In the genomic region with DNA sequence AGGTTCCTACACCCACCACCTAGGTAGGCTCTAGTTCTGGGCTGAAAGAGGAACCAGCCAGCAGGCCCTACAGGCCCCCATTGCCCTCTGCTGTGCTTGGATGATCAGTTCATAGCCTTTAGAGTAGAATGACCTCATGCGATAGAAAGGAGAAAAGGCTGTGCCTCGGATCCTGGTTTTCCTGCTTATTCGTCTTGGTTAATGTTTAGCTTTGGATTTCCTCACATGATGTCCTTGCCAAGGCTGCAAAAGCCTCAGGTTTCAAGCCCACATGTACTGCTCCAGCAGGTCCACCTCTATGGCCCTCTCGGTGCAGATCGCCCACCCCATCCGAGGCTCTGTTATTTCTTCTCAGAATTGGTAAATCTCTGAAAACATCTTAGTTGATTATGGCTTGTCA, we compare ENCODE assay signal across 15 mouse cellular contexts. TPM values are rescaled to one million over a fixed set of nuclear protein-coding genes. Genes with fewer than 3 reads are reported as not detected.
DNase-seq lines count a peak whose midpoint lies in the region; ATAC-seq lines count a peak whose summit lies in the region.
"Had no signal": no experiment of that assay in that cellular context is flagged by ENCODE, and none has a peak within 500 bp of the region (broad histone marks: within the 10 kb centered on the region; RNA-seq: fewer than 3 reads in every experiment).

No protein-coding gene starts in this region.

- no peaks in the 10 kb centered on the region for H3K9me3 ChIP-seq in embryonic facial prominence, embryonic 10.5 days
- H3K9me3 ChIP-seq: forebrain, embryonic 13.5 days; limb, embryonic 10.5 days; midbrain, embryonic 13.5 days had no signal

- H3K4me3 ChIP-seq in embryonic facial prominence, embryonic 10.5 days, result no peak overlapping the region
- H3K4me3 ChIP-seq: forebrain, embryonic 13.5 days; layer of hippocampus, adult 2 months; limb, embryonic 10.5 days; midbrain, embryonic 13.5 days had no signal

- H3K27me3 ChIP-seq in embryonic facial prominence, embryonic 10.5 days (replicated peaks; ENCODE audit: low read depth, poor library complexity, severe bottlenecking), result peaks cover 5% of the 10 kb centered on the region; the same call in 1 of the 2 replicates
- H3K27me3 ChIP-seq: forebrain, embryonic 13.5 days had no signal

- H3K4me1 ChIP-seq in embryonic facial prominence, embryonic 10.5 days, result peaks cover 37% of the 10 kb centered on the region

- no peaks in the 10 kb centered on the region for H3K36me3 ChIP-seq in embryonic facial prominence, embryonic 10.5 days (replicated peaks)
- H3K36me3 ChIP-seq: limb, embryonic 10.5 days; midbrain, embryonic 13.5 days had no signal

- peak overlapping the region; percentile 52 for H3K27ac ChIP-seq in embryonic facial prominence, embryonic 10.5 days (replicated peaks)
- H3K27ac ChIP-seq: forebrain, embryonic 13.5 days; layer of hippocampus, adult 2 months; limb, embryonic 10.5 days; midbrain, embryonic 13.5 days had no signal

- DNase-seq in embryonic facial prominence, embryonic 10.5 days (ENCODE audit: low spot score), result no peak
- peak; percentile 91 for DNase-seq in kidney, adult 11 months
- peak; percentile 48 to 61 for DNase-seq in kidney, postnatal 4 days
- DNase-seq in lung, postnatal 14 days, result peak; percentile 22
- DNase-seq in right cerebral cortex, postnatal 10 days (ENCODE audit: low spot score in 2 of 2), result no peak
- no peak for DNase-seq in layer of hippocampus, adult 18-20 months (ENCODE audit: low spot score in 2 of 2)
- DNase-seq: cerebellum, adult 2 months; heart, postnatal 4 days; thymus, adult 18-20 months had no signal

- ATAC-seq in activated CD4-positive, CD25-positive, alpha-beta regulatory T cell, adult 4 months, result no peak
- ATAC-seq: forebrain, embryonic 13.5 days had no signal

- 81% methylated on average over 6 of the region's 6 CpGs for WGBS in embryonic facial prominence, embryonic 10.5 days

RNA-seq across cellular contexts. Expression of a gene that starts 33.2 kb away (rescaled TPM):
- polyA plus RNA-seq in embryonic facial prominence, embryonic 10.5 days (2016; fragmentation: Nextera tagmentation; extraction: Ambion mirVana), result 2.2 and 3.5 TPM in 2 replicates
- polyA plus RNA-seq in activated CD4-positive, CD25-positive, alpha-beta regulatory T cell, adult 4 months (2017; shearing (Covaris generic)), result 1 to 10 TPM; 5.9 to 8.0 TPM
- 1 to 10 TPM; 5.0 to 5.4 TPM for total RNA-seq in layer of hippocampus, adult 18-20 months (2021)
- total RNA-seq: granulocyte monocyte progenitor cell, adult 5-6 weeks had no signal

Comparison
In these comparisons a context has a peak if more than half of its experiments do, and no peak if none do; other contexts are left out.
1. DNase-seq: peak in kidney, adult 11 months (single experiment), kidney, postnatal 4 days (2 of 2) and lung, postnatal 14 days (single experiment); none in embryonic facial prominence, embryonic 10.5 days (single experiment), right cerebral cortex, postnatal 10 days (0 of 2) and layer of hippocampus, adult 18-20 months (0 of 2).